Mouse (Mus musculus): ENCODE measurements at regions not wholly inside any gene's neighbourhood (a gene's known extent, or its start where the extent isn't known, plus 50 kb on each side); places are given as distances from the start of the nearest gene placed in this dataset.
A peak's percentile ranks its signal among the peaks of the same experiment; 100 is the strongest.

- WGBS, result 34% methylated on average over 7 of the region's 7 CpGs
- Histone ChIP-seq H3K27ac (no peak overlapping the region), H3K36me3 (no peaks in the 10 kb centered on the region), H3K4me3 (0 out of 2 replicates have a peak overlapping the region, but pooled peaks have one; percentile 4), H3K27me3 (replicated peaks) (no peaks in the 10 kb centered on the region), H3K4me1 (peaks cover 8% of the 10 kb centered on the region), H3K9me3 (no peaks in the 10 kb centered on the region), H3K9ac (no peak overlapping the region), H3K4me2 (replicated peaks) (peak overlapping the region; percentile 57)
- ATAC-seq (ENCODE audit: low FRiP score, low read depth), result no peak
These were observed 1020.5 kb downstream of the 9330182O14Rik start for GRCm38 (mm10) chr15:41154551-41155151.

- Histone ChIP-seq H3K4me3 (0 out of 2 replicates have a peak overlapping the region, but pooled peaks have one; percentile 4), H3K4me2 (replicated peaks) (peak overlapping the region; percentile 57), H3K4me1 (peaks cover 8% of the 10 kb centered on the region), H3K9me3 (no peaks in the 10 kb centered on the region), H3K27me3 (replicated peaks) (no peaks in the 10 kb centered on the region), H3K27ac (no peak overlapping the region), H3K9ac (peak overlapping the region; percentile 38; the same call in 1 of the 2 replicates), H3K36me3 (no peaks in the 10 kb centered on the region)
- 10% methylated on average over 16 of the region's 16 CpGs for WGBS
- ATAC-seq (ENCODE audit: low FRiP score, low read depth), result peak; percentile 56
These were observed 1021.0 kb downstream of the 9330182O14Rik start for GRCm38 (mm10) chr15:41155169-41155638.

DNA sequence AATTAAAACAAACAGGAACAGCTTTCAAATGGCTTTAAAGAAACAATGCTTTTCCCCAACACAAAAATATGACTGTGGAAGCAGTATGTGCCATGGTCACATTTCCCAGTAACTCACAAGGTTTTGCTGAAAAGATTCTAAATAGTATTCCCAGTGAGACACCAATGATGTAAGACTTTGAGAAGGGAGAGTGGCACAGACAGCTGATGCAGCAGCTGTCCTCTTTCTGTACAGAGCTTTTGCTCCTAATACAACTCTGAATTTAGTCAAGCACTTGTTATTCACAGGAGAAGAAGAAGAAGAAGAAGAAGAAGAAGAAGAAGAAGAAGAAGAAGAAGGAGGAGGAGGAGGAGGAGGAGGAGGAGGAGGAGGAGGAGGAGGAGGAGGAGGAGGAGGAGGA lies 1023.6 kb downstream of the 9330182O14Rik start:
- ATAC-seq (ENCODE audit: low FRiP score, low read depth), result no peak
- H3K4me3 ChIP-seq, result no peak overlapping the region
- no peaks in the 10 kb centered on the region for H3K9me3 ChIP-seq
- H3K4me2 ChIP-seq (replicated peaks), result no peak overlapping the region
- no peaks in the 10 kb centered on the region for H3K27me3 ChIP-seq (replicated peaks)
- H3K36me3 ChIP-seq, result no peaks in the 10 kb centered on the region
- H3K4me1 ChIP-seq, result peaks cover 8% of the 10 kb centered on the region
- H3K27ac ChIP-seq, result no peak overlapping the region
- H3K9ac ChIP-seq, result no peak overlapping the region

GRCm38 (mm10) chr15:41162268-41162667 lies 1028.1 kb downstream of the 9330182O14Rik start:
- Histone ChIP-seq H3K27ac (no peak overlapping the region), H3K4me3 (no peak overlapping the region), H3K9ac (no peak overlapping the region), H3K4me2 (replicated peaks) (no peak overlapping the region), H3K27me3 (replicated peaks) (no peaks in the 10 kb centered on the region), H3K9me3 (no peaks in the 10 kb centered on the region), H3K36me3 (no peaks in the 10 kb centered on the region), H3K4me1 (no peaks in the 10 kb centered on the region)
- ATAC-seq (ENCODE audit: low FRiP score, low read depth), result no peak
- 49% methylated on average over 8 of the region's 8 CpGs for WGBS

DNA sequence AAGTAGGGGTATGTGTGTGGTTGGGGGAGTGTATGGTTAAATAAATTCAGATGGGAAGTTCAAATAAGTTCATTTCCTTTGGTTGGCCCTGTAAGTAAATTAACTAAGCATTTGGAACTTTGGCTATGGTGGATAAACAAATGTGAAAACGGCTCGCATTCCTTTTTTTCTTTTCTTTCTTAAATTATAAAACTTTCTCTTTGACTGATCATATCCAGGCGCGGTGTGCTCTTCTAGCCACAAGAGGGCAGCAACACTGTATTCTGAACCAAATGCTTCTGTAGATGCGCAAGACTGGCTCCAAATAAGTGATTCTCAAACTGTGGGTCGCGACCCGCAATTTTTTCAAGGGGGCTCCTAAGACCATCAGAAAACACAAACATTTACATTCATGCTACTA lies 1028.6 kb downstream of the 9330182O14Rik start:
- Histone ChIP-seq H3K4me1 (no peaks in the 10 kb centered on the region), H3K9me3 (no peaks in the 10 kb centered on the region), H3K36me3 (no peaks in the 10 kb centered on the region), H3K27ac (no peak overlapping the region), H3K4me3 (no peak overlapping the region), H3K27me3 (replicated peaks) (no peaks in the 10 kb centered on the region), H3K9ac (no peak overlapping the region), H3K4me2 (replicated peaks) (no peak overlapping the region)
- 8% methylated on average over 8 of the region's 8 CpGs for WGBS
- ATAC-seq (ENCODE audit: low FRiP score, low read depth), result peak; percentile 49; the same call in 1 of the 2 replicates

- no peaks in the 10 kb centered on the region for H3K9me3 ChIP-seq
These were observed 1029.6 kb downstream of the 9330182O14Rik start for GRCm38 (mm10) chr15:41163643-41164358.

DNA sequence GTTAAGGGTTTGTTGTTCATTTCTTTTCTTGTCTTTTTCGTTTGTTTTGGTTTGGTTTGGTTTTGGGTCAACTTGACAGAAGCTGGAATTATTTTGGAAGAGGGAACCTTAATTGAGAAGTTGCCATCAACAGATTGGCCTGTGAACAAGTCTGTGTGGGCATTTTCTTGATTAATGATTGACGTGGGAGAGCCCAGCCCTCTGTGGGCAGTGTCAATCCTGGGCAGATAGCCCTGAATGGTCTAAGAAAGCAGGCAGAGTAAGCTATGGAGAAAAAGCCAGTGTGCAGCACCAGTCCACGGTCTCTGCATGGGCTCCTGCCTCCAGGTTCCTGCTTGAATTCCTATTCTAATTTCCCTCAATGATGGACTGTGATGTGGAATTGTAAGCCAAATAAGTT lies 1031.4 kb downstream of the 9330182O14Rik start:
- H3K9me3 ChIP-seq, result no peaks in the 10 kb centered on the region
- H3K36me3 ChIP-seq, result no peaks in the 10 kb centered on the region
- no peak overlapping the region for H3K4me2 ChIP-seq (replicated peaks)
- no peak overlapping the region for H3K4me3 ChIP-seq
- no peaks in the 10 kb centered on the region for H3K4me1 ChIP-seq
- ATAC-seq (ENCODE audit: low FRiP score, low read depth), result no peak
- no peak overlapping the region for H3K9ac ChIP-seq
- H3K27ac ChIP-seq, result no peak overlapping the region
- no peaks in the 10 kb centered on the region for H3K27me3 ChIP-seq (replicated peaks)
- 88% methylated on average over 3 of the region's 3 CpGs for WGBS

More at GRCm38 (mm10) chr15:41163643-41164358, 1029.6 kb downstream of the 9330182O14Rik start:
- H3K4me1 ChIP-seq, result no peaks in the 10 kb centered on the region
- no peaks in the 10 kb centered on the region for H3K36me3 ChIP-seq
- peak overlapping the region; percentile 51 for H3K4me2 ChIP-seq (replicated peaks)
- no peaks in the 10 kb centered on the region for H3K27me3 ChIP-seq (replicated peaks)
- H3K27ac ChIP-seq, result no peak overlapping the region
- WGBS, result 19% methylated on average over 8 of the region's 8 CpGs
- H3K9ac ChIP-seq, result no peak overlapping the region
- peak; percentile 72 for ATAC-seq (ENCODE audit: low FRiP score, low read depth)
- H3K4me3 ChIP-seq, result no peak overlapping the region

GRCm38 (mm10) chr15:41190792-41191191 lies 1056.6 kb downstream of the 9330182O14Rik start:
- H3K4me1 ChIP-seq, result no peaks in the 10 kb centered on the region
- ATAC-seq (ENCODE audit: low FRiP score, low read depth), result no peak
- H3K9ac ChIP-seq, result no peak overlapping the region
- no peak overlapping the region for H3K4me3 ChIP-seq
- no peaks in the 10 kb centered on the region for H3K9me3 ChIP-seq
- no peak overlapping the region for H3K27ac ChIP-seq
- H3K4me2 ChIP-seq (replicated peaks), result no peak overlapping the region
- H3K27me3 ChIP-seq (replicated peaks), result no peaks in the 10 kb centered on the region
- H3K36me3 ChIP-seq, result no peaks in the 10 kb centered on the region
- WGBS, result 82% methylated on average over 5 of the region's 5 CpGs

DNA sequence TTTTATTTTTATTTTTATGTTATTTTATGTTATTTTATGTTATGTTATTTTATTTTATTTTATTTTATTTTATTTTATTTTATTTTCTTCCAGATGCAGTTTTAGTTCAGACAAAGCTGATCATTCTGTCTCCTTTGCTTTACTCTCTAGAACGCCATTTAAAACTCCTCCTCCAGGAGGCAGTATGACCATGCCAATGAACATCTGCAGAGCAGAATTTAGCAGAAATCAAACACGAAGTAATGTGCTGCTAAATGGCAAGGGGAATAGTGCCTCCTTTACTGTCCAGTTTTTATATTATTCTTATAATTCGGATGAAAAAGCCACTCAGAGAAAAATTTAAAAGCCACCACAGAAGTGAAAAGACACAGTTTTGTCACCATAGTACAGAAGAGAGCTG lies 1059.1 kb downstream of the 9330182O14Rik start:
- ATAC-seq (ENCODE audit: low FRiP score, low read depth), result no peak
- Histone ChIP-seq H3K4me2 (replicated peaks) (no peak overlapping the region), H3K4me3 (no peak overlapping the region), H3K9ac (no peak overlapping the region), H3K27ac (no peak overlapping the region), H3K4me1 (no peaks in the 10 kb centered on the region), H3K36me3 (no peaks in the 10 kb centered on the region), H3K9me3 (no peaks in the 10 kb centered on the region), H3K27me3 (replicated peaks) (no peaks in the 10 kb centered on the region)
- WGBS, result 35% methylated on average over 3 of the region's 3 CpGs

- ATAC-seq (ENCODE audit: low FRiP score, low read depth), result no peak
- H3K9me3 ChIP-seq, result no peaks in the 10 kb centered on the region
- H3K36me3 ChIP-seq, result no peaks in the 10 kb centered on the region
- no peak overlapping the region for H3K4me3 ChIP-seq
- no peak overlapping the region for H3K9ac ChIP-seq
- 80% methylated on average over 1 of the region's 1 CpGs for WGBS
- H3K4me1 ChIP-seq, result no peaks in the 10 kb centered on the region
- H3K27me3 ChIP-seq (replicated peaks), result no peaks in the 10 kb centered on the region
- no peak overlapping the region for H3K4me2 ChIP-seq (replicated peaks)
- no peak overlapping the region for H3K27ac ChIP-seq
These were observed 1089.6 kb downstream of the 9330182O14Rik start for GRCm38 (mm10) chr15:41223801-41224200.

GRCm38 (mm10) chr15:41232406-41233060 lies 1098.4 kb downstream of the 9330182O14Rik start:
- no peaks in the 10 kb centered on the region for H3K36me3 ChIP-seq
- H3K27me3 ChIP-seq (replicated peaks), result no peaks in the 10 kb centered on the region
- H3K4me2 ChIP-seq (replicated peaks), result no peak overlapping the region
- no peak overlapping the region for H3K9ac ChIP-seq
- WGBS, result 26% methylated on average over 2 of the region's 2 CpGs
- H3K4me3 ChIP-seq, result no peak overlapping the region
- H3K4me1 ChIP-seq, result no peaks in the 10 kb centered on the region
- no peak for ATAC-seq (ENCODE audit: low FRiP score, low read depth)
- no peak overlapping the region for H3K27ac ChIP-seq
- H3K9me3 ChIP-seq, result no peaks in the 10 kb centered on the region
